Mouse (Mus musculus) cerebellum, adult 8-10 months (tissue): ENCODE data around the gene Gm20388.

Experiments used
- DNase-seq: peaks from one replicate; pipeline ENCODE4 v3.0.0; 2022

The Gm20388 gene

GRCm38 (mm10) chr8:120462611-120463010, 552.0 kb downstream of the Gm20388 start:
- no peak for DNase-seq

GRCm38 (mm10) chr8:120463918-120464584, 553.4 kb downstream of the Gm20388 start:
- no peak for DNase-seq

- no peak for DNase-seq
Observed at GRCm38 (mm10) chr8:120464585-120464937, 553.9 kb downstream of the Gm20388 start.

- no peak for DNase-seq
Observed at GRCm38 (mm10) chr8:120465710-120466109, 555.1 kb downstream of the Gm20388 start.

- DNase-seq: no peak
Observed at GRCm38 (mm10) chr8:120466266-120466665, 555.6 kb downstream of the Gm20388 start.

- no peak for DNase-seq
Observed at GRCm38 (mm10) chr8:120467598-120467997, 557.0 kb downstream of the Gm20388 start.

GRCm38 (mm10) chr8:120470170-120470569, 559.5 kb downstream of the Gm20388 start:
- no peak for DNase-seq

- DNase-seq: no peak
Observed at GRCm38 (mm10) chr8:120471166-120471565, 560.5 kb downstream of the Gm20388 start.

GRCm38 (mm10) chr8:120471752-120472151, 561.1 kb downstream of the Gm20388 start:
- no peak for DNase-seq

- DNase-seq: no peak
Observed at GRCm38 (mm10) chr8:120472230-120472629, 561.6 kb downstream of the Gm20388 start.

- no peak for DNase-seq
Observed at GRCm38 (mm10) chr8:120473729-120474364, 563.2 kb downstream of the Gm20388 start.

GRCm38 (mm10) chr8:120474496-120475235, 564.0 kb downstream of the Gm20388 start:
- no peak for DNase-seq

GRCm38 (mm10) chr8:120475462-120476201, 565.0 kb downstream of the Gm20388 start:
- DNase-seq: no peak

- no peak for DNase-seq
Observed at GRCm38 (mm10) chr8:120476711-120477575, 566.3 kb downstream of the Gm20388 start.

- DNase-seq: no peak
Observed at GRCm38 (mm10) chr8:120478754-120479153, 568.1 kb downstream of the Gm20388 start.

- DNase-seq: no peak
Observed at GRCm38 (mm10) chr8:120479691-120480090, 569.0 kb downstream of the Gm20388 start.

GRCm38 (mm10) chr8:120482015-120482689, 571.5 kb downstream of the Gm20388 start:
- no peak for DNase-seq

GRCm38 (mm10) chr8:120484460-120484859, 573.8 kb downstream of the Gm20388 start:
- DNase-seq: no peak

- no peak for DNase-seq
Observed at GRCm38 (mm10) chr8:120485116-120485515, 574.5 kb downstream of the Gm20388 start.

- no peak for DNase-seq
Observed at GRCm38 (mm10) chr8:120485551-120486476, 575.2 kb downstream of the Gm20388 start.
